Mouse (Mus musculus): ENCODE measurements around the gene Miga1. TPM values are rescaled to one million over a fixed set of nuclear protein-coding genes. Genes with fewer than 3 reads are reported as not detected.

Miga1 gene
- polyA plus RNA-seq (2015; fragmentation: Nextera tagmentation; extraction: Ambion mirVana) = 14.4 and 14.6 TPM in 2 replicates

DNA sequence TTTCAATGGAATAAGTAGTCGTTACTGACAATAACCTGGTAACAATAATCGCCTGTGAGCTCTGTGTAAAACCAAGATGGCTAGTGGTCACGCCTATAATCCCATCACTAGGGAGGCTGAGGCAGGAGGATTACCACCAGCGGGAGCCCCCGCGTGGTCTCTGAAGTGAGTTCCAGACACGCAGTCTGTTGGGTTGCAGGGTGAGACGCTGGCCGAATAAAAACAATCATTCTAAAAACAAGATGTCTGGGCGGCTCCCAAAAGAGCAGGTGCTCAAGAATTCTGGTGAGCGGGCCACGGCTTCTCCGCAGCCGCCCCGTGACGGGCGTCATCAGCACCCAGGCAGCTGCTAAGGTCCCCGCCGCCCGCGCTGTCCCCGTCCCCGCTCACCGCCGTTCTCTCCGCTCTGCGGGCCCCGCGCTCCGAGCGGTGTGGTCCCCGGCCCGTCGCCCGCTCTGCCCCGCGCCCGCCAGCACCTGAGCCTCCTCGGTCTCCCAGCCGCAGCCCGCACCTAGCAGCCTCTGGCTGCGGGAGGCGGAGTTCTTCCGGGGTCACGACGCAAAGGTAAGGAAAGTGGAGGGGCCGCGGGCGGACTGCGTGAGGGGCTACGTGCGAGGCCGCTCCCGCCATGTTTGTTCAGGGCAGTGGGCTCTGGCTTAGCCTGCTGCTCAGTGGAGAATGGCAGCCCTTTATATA, at the start of gene Miga1:
Gene Miga1, minus strand, starts transcription at position 546 of the 696 bp plus-strand sequence.
- peak within 1 kb of the TSS; percentile 91 for H3K4me3 ChIP-seq (replicated peaks; ENCODE audit: low read depth, low read length)
- H3K4me1 ChIP-seq (replicated peaks; ENCODE audit: insufficient read depth, low read length) = 0 out of 2 replicates have a peak, but pooled peaks cover 5% of the 10 kb centered on the region
- no peaks in the 10 kb centered on the region for H3K27me3 ChIP-seq (ENCODE audit: insufficient read depth, low read length)
- peak within 1 kb of the TSS; percentile 81 for H3K9ac ChIP-seq (ENCODE audit: low read depth, low read length)
- no peak for TF ChIP-seq CTCF (IDR thresholded peaks at IDR 0.05; ENCODE audit: low read depth)
- 1% methylated on average over 54 of the region's 54 CpGs for WGBS
- DNase-seq (ENCODE audit: low spot score) (peak; percentile 79), ATAC-seq (replicated peaks; ENCODE audit: low FRiP score, low read depth) (peak; percentile 85)
- H3K27ac ChIP-seq = peak within 1 kb of the TSS; percentile 54; the same call in 1 of the 2 replicates
- H3K36me3 ChIP-seq (ENCODE audit: insufficient read depth, low read length) = peaks cover 5% of the 10 kb centered on the region; the same call in 1 of the 2 replicates
- no peaks in the 10 kb centered on the region for H3K9me3 ChIP-seq (replicated peaks; ENCODE audit: low read length)
- peak within 1 kb of the TSS; percentile 79 for H3K4me2 ChIP-seq (ENCODE audit: low read length)

GRCm38 (mm10) chr3:152384106-152384505, 43.9 kb upstream of the Miga1 start:
- Histone ChIP-seq H3K4me1 (replicated peaks; ENCODE audit: insufficient read depth, low read length) (no peaks in the 10 kb centered on the region), H3K27me3 (ENCODE audit: insufficient read depth, low read length) (no peaks in the 10 kb centered on the region), H3K9ac (ENCODE audit: low read depth, low read length) (no peak overlapping the region), H3K4me2 (ENCODE audit: low read length) (no peak overlapping the region), H3K36me3 (ENCODE audit: insufficient read depth, low read length) (peaks cover 20% of the 10 kb centered on the region), H3K9me3 (replicated peaks; ENCODE audit: low read length) (no peaks in the 10 kb centered on the region), H3K4me3 (replicated peaks; ENCODE audit: low read depth, low read length) (no peak overlapping the region), H3K27ac (no peak overlapping the region)
- no peak for DNase-seq (ENCODE audit: low spot score)
- 78% methylated on average over 11 of the region's 11 CpGs for WGBS
- ATAC-seq (replicated peaks; ENCODE audit: low FRiP score, low read depth) = no peak
- TF ChIP-seq CTCF (IDR thresholded peaks at IDR 0.05; ENCODE audit: low read depth) = no peak

DNA sequence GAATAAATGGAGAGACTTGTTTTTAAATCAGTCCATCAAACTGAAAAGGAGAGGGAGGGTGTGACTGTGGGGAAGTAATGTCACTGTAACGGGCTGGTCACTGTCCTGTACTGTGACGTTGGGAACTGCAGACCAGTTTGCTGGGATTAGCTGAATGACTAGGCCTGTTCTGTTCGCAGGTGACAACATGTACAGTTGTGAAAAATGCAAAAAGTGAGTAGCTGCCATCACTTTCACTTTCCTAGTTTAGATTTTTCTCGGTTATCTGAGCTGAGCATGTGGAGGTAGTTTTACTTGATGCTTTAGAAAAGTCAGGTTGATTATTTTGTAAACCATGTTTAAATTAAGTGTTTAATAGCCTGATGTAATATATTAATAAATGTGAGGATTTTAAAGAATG, 35.9 kb upstream of the Miga1 start:
- Histone ChIP-seq H3K9me3 (replicated peaks; ENCODE audit: low read length) (no peaks in the 10 kb centered on the region), H3K4me3 (replicated peaks; ENCODE audit: low read depth, low read length) (no peak overlapping the region), H3K36me3 (ENCODE audit: insufficient read depth, low read length) (peaks cover 24% of the 10 kb centered on the region), H3K27me3 (ENCODE audit: insufficient read depth, low read length) (no peaks in the 10 kb centered on the region), H3K4me2 (ENCODE audit: low read length) (no peak overlapping the region), H3K9ac (ENCODE audit: low read depth, low read length) (no peak overlapping the region), H3K27ac (no peak overlapping the region), H3K4me1 (replicated peaks; ENCODE audit: insufficient read depth, low read length) (no peaks in the 10 kb centered on the region)
- no peak for DNase-seq (ENCODE audit: low spot score)
- no peak for ATAC-seq (replicated peaks; ENCODE audit: low FRiP score, low read depth)
- WGBS = 86% methylated on average over 4 of the region's 4 CpGs
- TF ChIP-seq CTCF (IDR thresholded peaks at IDR 0.05; ENCODE audit: low read depth) = no peak

DNA sequence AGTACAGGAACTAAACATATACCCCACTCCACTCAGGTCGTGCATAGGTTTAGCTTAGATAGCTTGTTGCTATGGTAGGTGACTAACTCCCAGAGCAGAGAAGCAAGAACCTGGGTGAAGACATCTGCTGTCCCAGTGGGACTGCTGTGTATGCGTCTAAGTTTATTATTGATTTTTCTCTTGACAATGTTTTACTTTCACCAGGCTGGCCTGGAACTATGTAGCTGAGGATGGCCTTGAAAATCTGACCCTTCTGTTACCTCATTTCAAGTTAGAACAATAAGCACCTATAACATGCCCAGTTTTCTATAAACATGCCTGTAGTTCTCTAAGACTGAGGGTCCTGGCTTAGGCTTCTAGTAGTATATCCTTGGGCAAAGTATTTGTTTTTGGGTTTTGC, 24.0 kb upstream of the Miga1 start:
- H3K9ac ChIP-seq (ENCODE audit: low read depth, low read length) = no peak overlapping the region
- H3K27ac ChIP-seq = no peak overlapping the region
- H3K9me3 ChIP-seq (replicated peaks; ENCODE audit: low read length) = no peaks in the 10 kb centered on the region
- H3K4me3 ChIP-seq (replicated peaks; ENCODE audit: low read depth, low read length) = no peak overlapping the region
- no peaks in the 10 kb centered on the region for H3K4me1 ChIP-seq (replicated peaks; ENCODE audit: insufficient read depth, low read length)
- no peak for DNase-seq (ENCODE audit: low spot score)
- TF ChIP-seq CTCF (IDR thresholded peaks at IDR 0.05; ENCODE audit: low read depth) = no peak
- H3K27me3 ChIP-seq (ENCODE audit: insufficient read depth, low read length) = no peaks in the 10 kb centered on the region
- no peak for ATAC-seq (replicated peaks; ENCODE audit: low FRiP score, low read depth)
- no peak overlapping the region for H3K4me2 ChIP-seq (ENCODE audit: low read length)
- 88% methylated on average over 2 of the region's 2 CpGs for WGBS
- peaks cover 27% of the 10 kb centered on the region for H3K36me3 ChIP-seq (ENCODE audit: insufficient read depth, low read length)

GRCm38 (mm10) chr3:152359151-152359550, 18.9 kb upstream of the Miga1 start:
- DNase-seq (ENCODE audit: low spot score) (no peak), ATAC-seq (replicated peaks; ENCODE audit: low FRiP score, low read depth) (no peak)
- Histone ChIP-seq H3K4me1 (replicated peaks; ENCODE audit: insufficient read depth, low read length) (no peaks in the 10 kb centered on the region), H3K9me3 (replicated peaks; ENCODE audit: low read length) (no peaks in the 10 kb centered on the region), H3K36me3 (ENCODE audit: insufficient read depth, low read length) (peaks cover 20% of the 10 kb centered on the region; the same call in 1 of the 2 replicates), H3K27me3 (ENCODE audit: insufficient read depth, low read length) (no peaks in the 10 kb centered on the region), H3K4me2 (ENCODE audit: low read length) (no peak overlapping the region), H3K9ac (ENCODE audit: low read depth, low read length) (no peak overlapping the region), H3K27ac (no peak overlapping the region), H3K4me3 (replicated peaks; ENCODE audit: low read depth, low read length) (no peak overlapping the region)
- WGBS = 84% methylated on average over 7 of the region's 7 CpGs
- no peak for TF ChIP-seq CTCF (IDR thresholded peaks at IDR 0.05; ENCODE audit: low read depth)

- peak; percentile 96 for ATAC-seq (replicated peaks; ENCODE audit: low FRiP score, low read depth)
- Histone ChIP-seq H3K4me3 (replicated peaks; ENCODE audit: low read depth, low read length) (no peak overlapping the region), H3K36me3 (ENCODE audit: insufficient read depth, low read length) (peaks cover 14% of the 10 kb centered on the region; the same call in 1 of the 2 replicates), H3K9me3 (replicated peaks; ENCODE audit: low read length) (no peaks in the 10 kb centered on the region), H3K27me3 (ENCODE audit: insufficient read depth, low read length) (no peaks in the 10 kb centered on the region), H3K4me2 (ENCODE audit: low read length) (no peak overlapping the region), H3K27ac (no peak overlapping the region), H3K9ac (ENCODE audit: low read depth, low read length) (no peak overlapping the region), H3K4me1 (replicated peaks; ENCODE audit: insufficient read depth, low read length) (no peaks in the 10 kb centered on the region)
- 50% methylated on average over 9 of the region's 9 CpGs for WGBS
- DNase-seq (ENCODE audit: low spot score) = peak; percentile 54
- TF ChIP-seq CTCF (IDR thresholded peaks at IDR 0.05; ENCODE audit: low read depth) = no peak
These were observed 16.5 kb upstream of the Miga1 start for GRCm38 (mm10) chr3:152356751-152357150.

All from kidney, postnatal 0 days (tissue).